Mouse (Mus musculus): ENCODE measurements around the gene Dda1. TPM values are rescaled to one million over a fixed set of nuclear protein-coding genes. Genes with fewer than 3 reads are reported as not detected.

Gene Dda1
- total and polyA plus RNA-seq, 2 experiments from 2014 or later = 195 to 241 TPM

DNA sequence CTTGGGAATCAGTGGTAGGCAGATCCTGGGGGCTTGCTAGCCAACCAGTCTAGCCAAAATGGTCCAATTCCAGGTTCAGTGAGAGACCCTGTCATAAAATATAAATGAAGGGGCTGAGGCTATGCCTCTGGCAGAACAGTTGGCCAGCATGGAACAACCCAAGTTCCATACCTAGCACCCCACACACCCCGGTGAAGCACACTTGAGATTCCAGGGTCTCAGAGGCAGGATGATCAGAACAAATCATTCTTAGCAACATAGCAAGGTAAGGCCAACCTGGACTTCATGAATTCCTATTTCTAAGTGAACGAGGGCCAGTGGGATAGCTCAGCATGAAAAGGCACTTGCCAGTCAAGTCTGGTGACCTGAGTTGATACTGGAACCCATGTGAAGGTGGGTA, 1.8 kb upstream of the Dda1 start:
- 0 out of 2 replicates have a peak, but pooled peaks cover 6% of the 10 kb centered on the region for H3K36me3 ChIP-seq (ENCODE audit: insufficient read depth, low read length)
- WGBS = 89% methylated on average over 2 of the region's 2 CpGs
- no peak overlapping the region for H3K4me3 ChIP-seq (ENCODE audit: low read length)
- H3K9ac ChIP-seq (replicated peaks; ENCODE audit: low read length) = no peak overlapping the region
- TF ChIP-seq CTCF (IDR thresholded peaks at IDR 0.05; ENCODE audit: low read depth) = no peak
- H3K27me3 ChIP-seq (ENCODE audit: insufficient read depth, low read length) = no peaks in the 10 kb centered on the region
- H3K9me3 ChIP-seq (ENCODE audit: low read length) = no peaks in the 10 kb centered on the region
- H3K4me1 ChIP-seq (ENCODE audit: insufficient read depth, low read length) = peaks cover 6% of the 10 kb centered on the region; the same call in 1 of the 2 replicates
- DNase-seq (ENCODE audit: low spot score) = no peak
- no peak overlapping the region for H3K4me2 ChIP-seq (ENCODE audit: low read depth, low read length)
- no peak for ATAC-seq
- no peak overlapping the region for H3K27ac ChIP-seq

DNA sequence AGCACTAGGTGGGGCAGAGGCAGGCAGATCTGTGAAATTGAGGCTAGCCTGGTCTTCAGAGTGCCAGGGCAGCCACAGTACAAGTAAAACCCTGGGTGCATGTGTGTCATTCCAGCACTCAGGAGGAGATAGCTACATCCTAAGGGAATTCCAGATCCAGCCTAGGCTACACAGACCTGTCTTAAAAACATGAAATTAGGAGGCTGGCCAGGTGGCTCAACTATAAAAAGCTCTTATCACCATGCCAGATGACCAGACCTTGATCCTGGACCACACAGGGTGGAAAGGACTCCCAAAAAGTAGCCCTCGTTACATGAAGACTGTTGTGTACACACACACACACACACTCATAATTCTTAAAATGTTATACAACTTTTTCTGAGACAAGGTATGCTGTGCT, 998 bp upstream of the Dda1 start:
- Histone ChIP-seq H3K36me3 (ENCODE audit: insufficient read depth, low read length) (peaks cover 14% of the 10 kb centered on the region; the same call in 1 of the 2 replicates), H3K9ac (replicated peaks; ENCODE audit: low read length) (no peak overlapping the region), H3K9me3 (ENCODE audit: low read length) (no peaks in the 10 kb centered on the region), H3K27me3 (ENCODE audit: insufficient read depth, low read length) (no peaks in the 10 kb centered on the region), H3K4me1 (ENCODE audit: insufficient read depth, low read length) (peaks cover 6% of the 10 kb centered on the region; the same call in 1 of the 2 replicates), H3K4me2 (ENCODE audit: low read depth, low read length) (no peak overlapping the region), H3K27ac (no peak overlapping the region), H3K4me3 (ENCODE audit: low read length) (no peak overlapping the region)
- DNase-seq (ENCODE audit: low spot score) (no peak), ATAC-seq (no peak)
- 97% methylated on average over 1 of the region's 1 CpGs for WGBS
- no peak for TF ChIP-seq CTCF (IDR thresholded peaks at IDR 0.05; ENCODE audit: low read depth)

DNA sequence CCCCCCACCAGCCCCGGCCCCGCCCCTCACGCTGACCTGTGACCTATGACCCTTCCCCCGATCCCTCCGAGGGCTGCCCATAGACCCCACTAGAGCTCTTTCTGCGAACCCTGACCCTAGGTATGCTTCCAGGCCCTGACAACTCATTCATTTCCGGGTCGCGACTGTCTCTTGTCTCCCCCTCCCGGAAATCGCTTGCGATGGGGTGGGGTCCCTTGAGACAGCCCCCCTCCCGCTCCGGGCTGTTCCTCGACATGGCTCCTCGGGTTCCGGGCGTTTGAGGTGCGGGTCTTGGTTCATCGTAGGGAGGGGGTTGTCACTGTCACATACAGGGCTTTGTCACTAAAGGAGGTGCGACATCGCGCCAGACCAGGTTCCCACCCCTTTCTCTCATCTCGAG, 412 bp downstream of the Dda1 start:
- Histone ChIP-seq H3K9ac (replicated peaks; ENCODE audit: low read length) (peak overlapping the region; percentile 73), H3K4me2 (ENCODE audit: low read depth, low read length) (peak overlapping the region; percentile 81), H3K27ac (peak overlapping the region; percentile 80), H3K9me3 (ENCODE audit: low read length) (no peaks in the 10 kb centered on the region), H3K4me1 (ENCODE audit: insufficient read depth, low read length) (no peaks in the 10 kb centered on the region), H3K4me3 (ENCODE audit: low read length) (peak overlapping the region; percentile 73), H3K27me3 (ENCODE audit: insufficient read depth, low read length) (no peaks in the 10 kb centered on the region), H3K36me3 (ENCODE audit: insufficient read depth, low read length) (peaks cover 27% of the 10 kb centered on the region; the same call in 1 of the 2 replicates)
- DNase-seq (ENCODE audit: low spot score) = peak; percentile 85
- 3% methylated on average over 23 of the region's 24 CpGs for WGBS
- ATAC-seq = peak; percentile 41
- 0 out of 2 replicates have a peak, but pooled peaks have one; percentile 6 for TF ChIP-seq CTCF (IDR thresholded peaks at IDR 0.05; ENCODE audit: low read depth)

DNA sequence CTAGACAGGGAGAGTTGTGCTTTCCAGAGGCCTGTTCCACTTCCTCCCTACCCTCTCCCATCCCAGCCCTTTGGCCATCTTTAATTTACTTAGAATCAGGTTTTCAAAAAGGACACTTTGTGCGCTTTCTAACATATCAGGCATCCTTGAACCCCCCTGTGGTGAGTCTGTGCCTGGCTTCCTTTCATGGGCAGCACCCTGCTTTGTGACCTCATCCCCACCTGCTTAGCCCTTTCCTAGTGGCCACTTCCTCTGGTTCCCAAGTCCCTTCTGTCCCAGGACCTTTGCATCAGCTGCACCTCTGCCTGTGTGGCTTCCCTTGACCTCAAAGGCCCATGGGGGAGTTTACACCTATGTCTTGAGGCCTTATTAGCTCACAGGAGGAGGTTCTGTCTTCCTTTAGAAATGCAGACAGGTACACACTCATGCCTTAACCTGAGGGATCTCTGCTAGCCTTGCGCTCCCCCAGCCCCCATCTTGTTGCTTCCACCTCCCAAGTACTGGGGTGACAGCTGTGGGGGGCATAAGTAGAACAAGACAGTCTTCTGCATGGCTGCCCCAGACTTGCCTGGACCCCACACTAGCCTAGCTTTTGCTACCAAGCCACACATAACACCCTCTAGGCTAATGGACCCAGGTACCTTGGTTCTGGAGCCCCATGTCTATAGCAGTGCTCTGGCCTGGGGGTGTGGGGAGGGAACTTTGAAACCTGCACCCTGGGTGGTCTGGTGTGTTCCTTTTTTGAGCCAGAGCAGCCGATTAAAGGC, 1.3 kb downstream of the Dda1 start:
- DNase-seq (ENCODE audit: low spot score) (no peak), ATAC-seq (no peak)
- H3K4me2 ChIP-seq (ENCODE audit: low read depth, low read length) = peak overlapping the region; percentile 81
- H3K27ac ChIP-seq = peak overlapping the region; percentile 80; the same call in 1 of the 2 replicates
- H3K9ac ChIP-seq (replicated peaks; ENCODE audit: low read length) = peak overlapping the region; percentile 73
- WGBS = 76% methylated on average over 3 of the region's 3 CpGs
- H3K4me3 ChIP-seq (ENCODE audit: low read length) = peak overlapping the region; percentile 73
- no peak for TF ChIP-seq CTCF (IDR thresholded peaks at IDR 0.05; ENCODE audit: low read depth)
- H3K27me3 ChIP-seq (ENCODE audit: insufficient read depth, low read length) = no peaks in the 10 kb centered on the region
- peaks cover 34% of the 10 kb centered on the region for H3K36me3 ChIP-seq (ENCODE audit: insufficient read depth, low read length)
- no peaks in the 10 kb centered on the region for H3K4me1 ChIP-seq (ENCODE audit: insufficient read depth, low read length)
- no peaks in the 10 kb centered on the region for H3K9me3 ChIP-seq (ENCODE audit: low read length)

DNA sequence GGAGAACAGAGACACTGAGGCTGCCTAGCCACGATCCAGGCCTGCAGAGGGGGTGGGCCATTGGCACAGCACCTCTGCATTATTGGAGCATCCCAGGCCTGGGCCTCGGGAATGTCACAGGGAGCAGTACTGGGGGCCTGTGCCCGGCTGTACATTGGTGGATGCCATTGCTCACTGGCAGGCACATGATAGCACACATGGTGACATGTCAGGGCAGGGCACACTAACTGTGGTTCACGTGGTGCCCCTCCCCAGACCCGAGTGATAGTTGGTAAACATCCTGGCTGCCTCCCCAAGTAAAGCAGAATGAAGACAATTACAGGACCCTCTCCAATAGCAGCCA, 1.9 kb downstream of the Dda1 start:
- H3K36me3 ChIP-seq (ENCODE audit: insufficient read depth, low read length) = peaks cover 34% of the 10 kb centered on the region
- WGBS = 79% methylated on average over 5 of the region's 5 CpGs
- H3K4me1 ChIP-seq (ENCODE audit: insufficient read depth, low read length) = no peaks in the 10 kb centered on the region
- no peaks in the 10 kb centered on the region for H3K27me3 ChIP-seq (ENCODE audit: insufficient read depth, low read length)
- H3K4me3 ChIP-seq (ENCODE audit: low read length) = no peak overlapping the region
- ATAC-seq (no peak), DNase-seq (ENCODE audit: low spot score) (no peak)
- H3K27ac ChIP-seq = no peak overlapping the region
- no peak overlapping the region for H3K9ac ChIP-seq (replicated peaks; ENCODE audit: low read length)
- no peaks in the 10 kb centered on the region for H3K9me3 ChIP-seq (ENCODE audit: low read length)
- no peak overlapping the region for H3K4me2 ChIP-seq (ENCODE audit: low read depth, low read length)
- TF ChIP-seq CTCF (IDR thresholded peaks at IDR 0.05; ENCODE audit: low read depth) = no peak

DNA sequence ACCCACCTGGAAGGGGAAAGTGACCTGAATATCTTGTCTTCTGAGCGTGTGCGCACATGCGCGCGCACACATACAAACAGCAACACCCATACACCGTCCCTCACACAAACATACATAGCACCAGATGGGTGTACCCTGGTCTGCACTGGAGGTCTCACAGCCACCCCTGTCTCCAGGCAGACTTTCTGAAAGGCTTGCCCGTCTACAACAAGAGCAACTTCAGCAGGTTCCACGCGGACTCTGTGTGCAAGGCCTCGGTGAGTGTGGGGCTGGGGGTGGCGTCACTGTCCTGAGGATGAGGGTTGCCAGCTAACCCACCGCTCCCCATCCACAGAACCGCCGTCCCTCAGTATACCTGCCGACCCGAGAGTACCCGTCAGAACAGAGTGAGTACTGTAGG, 2.9 kb downstream of the Dda1 start:
- WGBS = 94% methylated on average over 17 of the region's 17 CpGs
- Histone ChIP-seq H3K36me3 (ENCODE audit: insufficient read depth, low read length) (peaks cover 34% of the 10 kb centered on the region), H3K9ac (replicated peaks; ENCODE audit: low read length) (no peak overlapping the region), H3K27ac (no peak overlapping the region), H3K4me2 (ENCODE audit: low read depth, low read length) (no peak overlapping the region), H3K4me1 (ENCODE audit: insufficient read depth, low read length) (no peaks in the 10 kb centered on the region), H3K9me3 (ENCODE audit: low read length) (no peaks in the 10 kb centered on the region), H3K4me3 (ENCODE audit: low read length) (no peak overlapping the region), H3K27me3 (ENCODE audit: insufficient read depth, low read length) (no peaks in the 10 kb centered on the region)
- no peak for ATAC-seq
- no peak for DNase-seq (ENCODE audit: low spot score)
- no peak for TF ChIP-seq CTCF (IDR thresholded peaks at IDR 0.05; ENCODE audit: low read depth)

Measured in hindbrain, postnatal 0 days (tissue).